Mouse (Mus musculus): ENCODE data around the gene Larp6.

Gene Larp6

DNA sequence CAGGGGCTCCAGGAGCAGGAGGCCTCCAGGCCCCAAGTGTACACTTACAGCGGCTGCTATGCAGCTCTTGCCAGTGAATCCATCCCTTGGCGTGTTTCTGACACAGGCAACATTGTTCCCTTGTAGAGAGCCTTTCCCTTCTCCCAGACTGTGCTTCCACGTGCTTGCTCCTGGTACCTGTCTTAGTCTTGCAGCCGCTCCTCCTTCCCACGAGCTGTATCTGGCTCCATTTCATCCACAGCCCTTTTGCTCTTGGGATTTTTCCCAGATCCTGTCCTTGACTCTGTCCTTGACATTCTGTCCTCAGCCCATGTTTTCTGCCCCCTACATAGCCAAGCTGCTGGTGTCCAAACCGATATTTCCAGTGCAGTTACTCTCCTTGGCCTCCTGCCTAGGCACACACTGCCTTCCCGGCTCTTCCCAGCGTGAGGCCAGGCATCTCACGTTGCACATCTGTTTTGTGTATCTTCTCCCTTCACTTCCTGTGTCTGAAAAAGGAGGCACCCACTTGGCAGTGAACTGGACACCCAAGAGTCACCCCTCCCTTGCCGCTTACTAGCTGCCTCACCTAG lies 46.7 kb downstream of the Larp6 start:
- peak; percentile 76 for DNase-seq (ENCODE audit: low spot score)

DNA sequence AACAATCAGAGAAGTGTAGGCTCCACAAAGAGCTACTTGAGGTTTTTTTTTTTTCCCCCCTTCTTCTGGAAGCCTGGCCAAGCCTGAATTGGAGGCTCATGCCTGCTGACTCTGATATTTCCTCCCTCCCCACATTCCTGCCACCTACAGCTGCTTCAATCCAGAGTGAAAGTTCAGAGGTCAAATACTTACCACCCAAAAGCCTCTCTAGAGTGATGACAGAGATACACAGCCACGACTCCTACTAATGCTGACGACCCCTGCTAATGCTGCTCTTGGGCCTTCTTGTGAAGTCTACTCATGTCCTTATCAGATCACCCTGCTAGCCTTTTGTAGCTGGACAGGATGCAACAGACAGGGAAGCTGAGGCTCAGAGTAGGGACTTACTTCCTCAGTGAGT lies 52.4 kb downstream of the Larp6 start:
- no peak for DNase-seq (ENCODE audit: low spot score)

DNA sequence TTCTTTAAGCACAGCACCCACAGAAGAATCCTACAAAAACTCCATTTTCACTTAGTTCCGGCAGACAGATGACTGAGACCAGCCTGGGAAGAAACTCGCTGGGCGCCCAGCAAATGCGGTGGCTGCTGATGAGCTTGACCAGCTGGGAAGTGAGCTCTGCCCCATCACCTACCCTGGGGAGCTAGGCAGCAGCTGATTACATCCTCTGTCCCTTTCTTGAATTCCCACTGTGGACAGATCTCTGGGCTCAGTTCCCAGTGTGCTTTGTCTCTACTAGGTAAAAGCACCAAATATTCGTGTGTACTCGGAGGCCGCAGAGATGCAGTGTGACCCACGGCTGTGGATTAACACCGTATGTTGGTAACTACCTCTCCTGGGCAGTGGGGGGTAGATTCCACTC lies 55.6 kb downstream of the Larp6 start:
- DNase-seq (ENCODE audit: low spot score), result no peak

DNA sequence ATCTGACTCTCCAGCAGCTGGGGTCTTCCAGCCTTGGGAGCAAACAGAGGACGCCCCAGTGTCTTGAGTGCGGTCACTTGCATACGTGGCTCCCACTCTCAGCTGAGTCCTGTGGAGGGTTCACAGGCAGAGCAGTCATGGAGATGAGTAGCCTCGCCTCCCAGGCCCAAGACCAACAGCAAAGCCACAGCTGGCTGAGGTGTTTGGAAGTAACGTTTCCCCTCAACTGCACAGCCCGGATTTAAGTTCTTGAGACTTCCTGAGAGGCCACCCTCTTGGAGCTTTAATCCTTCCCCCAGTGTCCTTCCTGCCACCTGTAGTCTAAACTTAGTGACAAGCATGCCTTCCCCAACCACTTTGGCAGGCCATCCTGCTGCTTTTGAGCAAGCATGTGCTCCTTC lies 56.9 kb downstream of the Larp6 start:
- DNase-seq (ENCODE audit: low spot score), result no peak

DNA sequence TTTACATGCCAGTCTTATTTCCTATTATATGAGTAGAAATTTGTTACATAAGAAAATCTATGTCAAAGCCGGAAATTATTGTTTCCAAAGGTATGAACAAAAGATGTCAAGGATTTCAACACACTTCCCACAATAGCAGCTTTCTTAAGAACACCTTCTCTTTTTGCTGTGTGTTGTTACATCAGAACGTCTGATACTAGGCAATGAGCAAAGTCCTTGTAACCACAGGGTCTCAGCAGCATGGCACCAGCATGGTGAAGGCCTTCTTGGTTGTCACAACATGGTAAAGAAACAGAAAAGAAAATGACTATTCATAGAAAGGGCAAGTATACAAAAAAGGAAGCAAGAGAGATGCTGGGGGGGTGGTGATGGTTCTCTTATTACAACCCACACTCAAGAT lies 60.9 kb downstream of the Larp6 start:
- no peak for DNase-seq (ENCODE audit: low spot score)

DNA sequence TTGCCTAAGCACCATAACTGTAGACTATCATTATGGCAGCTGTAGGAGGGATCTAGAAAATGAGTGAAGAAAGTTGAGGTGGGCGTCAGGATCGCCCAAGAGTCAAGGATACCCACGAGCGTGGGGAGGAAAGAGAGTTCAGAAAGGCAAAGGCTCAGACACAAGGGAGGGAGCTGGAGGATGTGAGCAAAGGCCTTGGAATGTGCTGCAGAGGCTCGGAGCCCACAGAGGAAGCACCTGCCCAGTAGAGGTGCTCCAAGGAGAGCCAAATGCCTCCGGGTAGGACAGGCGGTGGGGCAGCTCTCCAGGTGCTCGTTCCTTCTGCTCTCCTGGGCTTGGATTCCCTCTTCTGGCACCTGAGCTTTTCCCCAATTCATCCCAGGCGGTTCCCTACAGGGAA lies 64.1 kb downstream of the Larp6 start:
- DNase-seq (ENCODE audit: low spot score), result no peak

DNA sequence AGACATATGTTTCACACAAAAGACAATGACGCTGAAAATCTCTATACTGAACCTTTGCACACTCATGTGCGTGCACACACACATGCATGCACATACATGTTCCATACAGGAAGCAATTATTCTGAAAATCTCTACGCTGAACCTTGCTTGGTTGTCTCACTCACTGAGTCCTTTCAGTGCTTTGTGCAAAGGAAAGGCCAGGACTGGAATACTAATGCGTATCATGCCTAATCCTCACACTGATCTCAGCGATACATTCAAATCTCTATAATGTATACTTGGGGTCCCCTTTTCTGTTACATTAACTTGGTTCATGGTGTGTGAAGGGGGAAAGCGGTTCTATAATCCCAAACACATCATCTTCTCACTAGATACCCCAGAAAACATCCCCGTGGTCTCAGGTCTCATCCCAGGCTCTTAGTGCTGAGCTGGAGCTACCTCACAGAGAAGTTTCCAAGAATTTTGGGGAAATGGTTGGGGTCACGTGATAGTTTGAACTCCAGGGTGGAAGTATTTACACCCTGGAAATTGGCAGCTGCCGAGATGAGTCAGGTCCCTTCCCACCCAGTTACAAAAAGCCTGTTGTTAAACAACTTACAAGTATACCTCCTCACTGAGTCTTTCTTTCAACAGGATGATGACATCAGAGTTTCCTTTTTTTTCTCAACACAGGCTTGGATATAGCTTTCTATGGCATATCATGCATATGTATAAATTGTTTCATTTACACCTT lies 69.4 kb downstream of the Larp6 start:
- DNase-seq (ENCODE audit: low spot score), result no peak

DNA sequence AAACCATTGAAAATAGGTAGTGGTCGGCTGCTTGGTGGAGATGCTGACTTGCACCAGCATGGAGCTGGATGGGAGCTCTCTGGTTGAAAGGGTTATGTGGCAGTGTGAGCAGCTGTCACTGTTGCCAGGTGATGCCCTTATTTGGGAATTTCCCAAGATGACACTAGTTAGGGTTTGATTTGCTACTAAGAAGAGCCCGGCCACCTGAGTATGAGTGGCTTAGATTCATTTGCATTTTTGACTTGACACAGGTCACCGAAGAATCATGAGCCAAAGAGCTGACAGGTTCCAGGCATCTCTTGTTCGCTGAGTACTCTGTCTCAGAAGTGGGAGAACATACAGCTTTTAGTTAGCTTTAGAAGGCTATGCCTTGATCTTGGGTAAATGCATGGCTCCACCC lies 72.3 kb downstream of the Larp6 start:
- DNase-seq (ENCODE audit: low spot score), result no peak

DNA sequence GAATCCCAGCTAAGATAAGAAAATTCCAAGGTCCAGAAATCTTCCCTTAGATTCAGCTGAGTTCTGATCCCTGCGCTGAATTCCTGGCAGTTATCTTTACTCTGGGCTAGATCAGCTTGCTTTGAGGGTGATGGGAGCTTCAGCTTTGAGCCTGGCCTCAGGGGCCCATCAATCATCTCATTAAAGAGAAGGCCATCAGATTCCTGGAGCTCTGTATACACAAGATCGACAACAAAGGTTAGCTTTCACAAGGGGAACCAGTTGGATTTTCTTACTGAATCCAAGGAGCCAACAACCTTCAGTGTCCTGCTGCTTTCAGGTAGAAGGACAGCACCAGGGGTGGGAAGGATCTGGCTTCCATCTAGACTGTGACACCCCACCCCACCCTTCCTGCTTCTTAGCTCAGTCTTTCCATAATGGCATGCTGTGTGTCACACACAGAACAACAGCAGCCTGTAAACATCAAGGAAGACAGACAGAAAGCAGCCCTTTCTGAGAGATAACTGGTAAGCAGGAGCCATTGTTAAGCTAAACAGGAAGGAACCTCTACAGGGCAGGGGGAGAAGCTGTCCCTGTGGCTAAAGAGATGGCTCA lies 74.8 kb downstream of the Larp6 start:
- no peak for DNase-seq (ENCODE audit: low spot score)

All from testis, postnatal 10 days (tissue).